Mouse (Mus musculus): Measurements from ENCODE around the gene Rab11fip3.

DNA sequence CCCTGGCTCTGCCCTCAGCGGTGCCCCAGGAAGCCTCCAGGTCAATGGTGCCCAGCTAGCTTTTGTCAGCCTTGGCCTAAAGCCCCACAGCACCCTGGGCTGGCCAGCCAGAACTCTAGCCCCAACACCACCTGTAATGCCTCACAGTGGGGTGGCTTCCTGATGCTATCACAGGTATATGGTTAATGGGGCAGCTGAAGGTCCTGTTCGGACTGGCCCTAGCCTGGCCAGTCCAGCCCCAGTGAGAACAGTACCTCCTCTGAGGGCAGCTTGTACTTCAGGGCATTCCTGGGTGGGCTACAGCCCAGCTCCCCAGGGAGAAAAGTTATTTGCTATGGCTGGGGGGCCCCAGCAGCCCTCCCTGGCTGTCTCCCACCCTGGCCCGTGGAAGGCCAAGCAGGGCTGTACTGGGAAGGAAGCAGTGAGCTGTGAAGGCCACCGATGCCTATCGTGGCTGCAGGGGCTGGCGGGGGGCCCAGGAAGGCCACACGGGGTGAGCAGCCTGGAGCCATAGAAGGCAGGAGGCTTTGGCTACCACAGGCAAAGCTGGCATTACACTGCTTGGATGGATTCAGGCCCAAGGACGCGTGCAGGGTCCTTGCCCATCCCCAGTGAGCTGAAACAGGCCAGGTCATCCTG is 123.7 kb downstream of the Rab11fip3 start:
- TF ChIP-seq ZC3H11A (IDR thresholded peaks at IDR 0.05; ENCODE audit: borderline replicate concordance, low read depth, low read length) (no peak), HCFC1 (IDR thresholded peaks at IDR 0.05; ENCODE audit: borderline replicate concordance, insufficient read depth, low read length) (no peak), ZNF384 (IDR thresholded peaks at IDR 0.05; ENCODE audit: low read depth, low read length) (no peak)
